Mouse (Mus musculus) kidney, adult 2 months (tissue): ENCODE measurements around the gene Adgra3. TPM values are rescaled to one million over a fixed set of nuclear protein-coding genes. Genes with fewer than 3 reads are reported as not detected.
A peak's percentile ranks its signal among the peaks of the same experiment; 100 is the strongest.

Source experiments
- DNase-seq: peaks from one replicate; pipeline ENCODE4 v3.0.0; 2021
- H3K27ac ChIP-seq: fragments of 200-500 bp; 2 replicates; pipeline ENCODE4 v1.5.1; 2012; ENCODE audit warnings: low read depth, low read length, control low read depth, inconsistent platforms; ENCODE audit not compliant: insufficient read depth
- H3K27me3 ChIP-seq: fragments of 200-500 bp; replicated peaks from 2 replicates; pipeline ENCODE4 v1.6.1; 2012; ENCODE audit warnings: mild to moderate bottlenecking, moderate library complexity, low read length, inconsistent platforms; ENCODE audit not compliant: control insufficient read depth, insufficient read depth
- H3K36me3 ChIP-seq: fragments of 200-500 bp; 2 replicates; pipeline ENCODE4 v1.6.1; 2012; ENCODE audit warnings: mild to moderate bottlenecking, moderate library complexity, low read length, inconsistent platforms; ENCODE audit not compliant: control insufficient read depth, insufficient read depth
- H3K4me1 ChIP-seq: fragments of 200-500 bp; 2 replicates; pipeline ENCODE4 v1.6.1; 2011; ENCODE audit warnings: low read length; ENCODE audit not compliant: control insufficient read depth, insufficient read depth
- H3K4me3 ChIP-seq: fragments of 200-500 bp; 2 replicates; pipeline ENCODE4 v1.5.1; 2011; ENCODE audit warnings: mild to moderate bottlenecking, low read depth, low read length, control low read depth; ENCODE audit not compliant: insufficient read depth
- CTCF ChIP-seq: fragments of 200-500 bp; conservative IDR thresholded peaks from 2 replicates; pipeline ENCODE4 v1.5.1; 2011; ENCODE audit warnings: low read depth, mild to moderate bottlenecking, control low read depth, low read length, moderate library complexity, mixed read lengths; ENCODE audit not compliant: insufficient read depth, insufficient read length
- POLR2A ChIP-seq: fragments of 200-500 bp; IDR thresholded peaks from one replicate; pipeline ENCODE4 v1.6.1; 2011; ENCODE audit warnings: low read depth, low read length, control low read depth
- WGBS: fragments of 180-500 bp; shearing (Covaris S2); methylation state at CpG from one replicate; pipeline ENCODE4 v1.1.7; 2018; 5-methylcytosine and 5-hydroxymethylcytosine counted together
- polyA plus RNA-seq: library from polyadenylated mRNA; depleted of rRNA; stranded (reverse); fragments of >200 nt; gene quantifications from 2 replicates; pipeline ENCODE4 v1.2.3, GENCODE M21; 2012

Gene Adgra3
- polyA plus RNA-seq, 1 experiment, result 57.2 TPM

DNA sequence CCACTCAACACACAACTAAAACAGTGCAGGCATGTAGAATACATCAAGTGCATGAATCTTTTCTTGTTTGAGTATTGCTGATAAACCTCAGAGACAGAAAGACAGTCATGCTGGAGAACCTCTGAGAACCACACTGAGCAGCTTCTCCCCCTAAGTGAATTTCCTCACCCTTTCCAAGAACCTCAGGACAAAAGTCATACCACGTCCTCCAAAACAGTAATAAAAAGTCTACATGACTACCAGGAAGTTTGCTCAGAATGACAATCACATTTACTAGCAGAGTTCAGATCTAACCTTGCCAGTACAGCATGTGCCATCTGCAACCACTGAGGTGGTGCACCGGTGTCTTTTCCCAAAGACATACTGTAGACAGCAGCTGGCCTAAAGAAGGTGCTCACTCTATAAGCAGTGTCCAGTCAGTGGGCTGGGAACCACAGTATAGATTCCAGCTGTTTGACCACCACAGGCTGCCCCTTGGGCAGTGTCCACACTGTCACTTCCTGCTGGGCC, 27.0 kb downstream of the Adgra3 start:
- peak overlapping the region; percentile 66 for H3K27ac ChIP-seq
- 21% methylated on average over 2 of the region's 2 CpGs for WGBS

DNA sequence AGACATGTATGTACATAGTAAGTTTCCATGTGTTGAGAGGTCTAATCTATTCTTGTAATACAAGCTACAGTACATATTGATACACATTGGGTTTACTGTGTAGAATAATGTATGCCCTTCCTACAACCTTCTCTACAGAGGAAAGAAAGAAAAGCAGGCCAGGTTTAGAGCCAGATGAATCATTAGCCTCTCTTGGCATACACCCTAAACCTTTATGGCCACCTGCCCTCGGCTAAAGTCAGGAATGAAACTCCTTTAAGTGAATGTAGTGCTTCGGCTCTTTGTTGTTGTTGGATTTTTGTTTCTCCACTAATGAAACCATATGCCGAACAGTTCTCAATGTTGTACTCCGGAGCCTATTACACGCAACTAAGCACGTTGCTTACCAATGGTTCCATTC, 27.5 kb downstream of the Adgra3 start:
- Histone ChIP-seq H3K27me3 (no peaks in the 10 kb centered on the region), H3K36me3 (no peaks in the 10 kb centered on the region), H3K4me3 (no peak overlapping the region), H3K27ac (peak overlapping the region; percentile 66), H3K4me1 (peaks cover 47% of the 10 kb centered on the region)
- DNase-seq, result peak; percentile 71
- TF ChIP-seq POLR2A (no peak), CTCF (no peak)
- WGBS, result 45% methylated on average over 6 of the region's 6 CpGs

More for the DNA sequence above, 27.0 kb downstream of the Adgra3 start:
- Histone ChIP-seq H3K4me1 (peaks cover 47% of the 10 kb centered on the region), H3K27me3 (no peaks in the 10 kb centered on the region), H3K4me3 (no peak overlapping the region), H3K36me3 (no peaks in the 10 kb centered on the region)
- no peak for DNase-seq
- TF ChIP-seq POLR2A, result no peak
- no peak for TF ChIP-seq CTCF

DNA sequence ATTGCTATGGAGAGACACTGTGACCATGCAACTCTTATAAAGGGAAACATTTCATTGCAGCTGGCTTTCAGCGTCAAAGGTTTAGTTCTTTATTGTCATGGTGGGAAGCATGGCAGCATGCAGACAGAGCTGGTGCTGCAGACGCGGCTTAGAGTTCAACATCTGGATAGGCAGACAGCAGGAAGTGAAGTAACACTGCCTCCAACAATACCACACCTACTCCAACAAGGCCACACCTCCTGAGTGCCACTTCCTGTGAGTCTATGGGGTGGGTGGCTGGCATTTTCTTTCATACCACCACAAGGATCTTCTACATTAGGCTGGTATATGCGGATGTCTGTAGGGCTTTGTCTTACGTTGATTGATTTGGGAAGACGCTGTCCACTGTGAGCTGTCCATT, 29.1 kb downstream of the Adgra3 start:
- no peak overlapping the region for H3K27ac ChIP-seq
- no peak for TF ChIP-seq CTCF
- no peak for TF ChIP-seq POLR2A
- no peaks in the 10 kb centered on the region for H3K27me3 ChIP-seq
- DNase-seq, result no peak
- WGBS, result 89% methylated on average over 6 of the region's 6 CpGs
- H3K4me1 ChIP-seq, result peaks cover 39% of the 10 kb centered on the region
- H3K4me3 ChIP-seq, result no peak overlapping the region
- no peaks in the 10 kb centered on the region for H3K36me3 ChIP-seq

DNA sequence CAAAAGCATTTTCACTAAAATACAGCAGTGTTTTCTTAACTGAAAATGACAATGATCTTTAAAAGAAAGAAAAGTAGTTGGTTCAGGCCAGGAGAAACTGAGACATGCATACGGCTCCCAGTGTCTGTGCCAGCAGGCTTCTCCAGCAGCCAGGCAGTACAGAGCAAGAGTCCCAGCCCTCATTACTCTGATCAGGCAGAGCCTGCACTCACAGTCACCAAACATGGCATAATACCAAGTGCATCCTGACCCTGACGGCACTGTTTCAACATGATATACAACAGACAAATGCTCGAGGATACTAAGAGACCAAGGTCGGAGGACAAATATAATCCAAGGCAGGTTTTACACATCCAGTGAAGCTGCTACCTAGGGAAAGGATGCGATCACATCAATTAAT, 31.2 kb downstream of the Adgra3 start:
- no peak for DNase-seq
- no peak overlapping the region for H3K4me3 ChIP-seq
- H3K4me1 ChIP-seq, result peaks cover 22% of the 10 kb centered on the region
- H3K27ac ChIP-seq, result no peak overlapping the region
- WGBS, result 34% methylated on average over 5 of the region's 5 CpGs
- TF ChIP-seq POLR2A (no peak), CTCF (no peak)
- H3K27me3 ChIP-seq, result no peaks in the 10 kb centered on the region
- H3K36me3 ChIP-seq, result no peaks in the 10 kb centered on the region

DNA sequence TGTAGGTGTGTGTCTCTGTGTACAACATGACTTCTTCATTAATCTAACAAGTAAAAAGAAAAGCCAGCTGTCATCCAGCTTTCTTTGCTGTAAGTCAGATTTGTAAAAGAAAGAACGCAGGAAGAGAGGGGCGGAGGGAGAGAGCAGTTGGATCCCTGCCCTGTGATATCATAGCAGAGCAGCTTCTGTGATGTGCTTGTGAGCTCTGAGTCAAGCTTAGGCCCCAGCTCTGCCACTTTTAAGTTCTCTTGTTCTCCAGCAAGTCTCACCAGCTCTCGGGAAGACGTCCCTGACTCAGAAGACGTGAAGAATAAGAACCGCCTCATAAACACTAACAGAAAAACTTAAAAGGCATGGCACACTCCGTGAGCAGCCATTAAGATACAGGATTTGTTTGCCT, 31.8 kb downstream of the Adgra3 start:
- TF ChIP-seq POLR2A (no peak), CTCF (no peak)
- Histone ChIP-seq H3K27me3 (no peaks in the 10 kb centered on the region), H3K4me1 (peaks cover 17% of the 10 kb centered on the region), H3K4me3 (no peak overlapping the region), H3K36me3 (no peaks in the 10 kb centered on the region), H3K27ac (no peak overlapping the region)
- no peak for DNase-seq
- 43% methylated on average over 7 of the region's 7 CpGs for WGBS

DNA sequence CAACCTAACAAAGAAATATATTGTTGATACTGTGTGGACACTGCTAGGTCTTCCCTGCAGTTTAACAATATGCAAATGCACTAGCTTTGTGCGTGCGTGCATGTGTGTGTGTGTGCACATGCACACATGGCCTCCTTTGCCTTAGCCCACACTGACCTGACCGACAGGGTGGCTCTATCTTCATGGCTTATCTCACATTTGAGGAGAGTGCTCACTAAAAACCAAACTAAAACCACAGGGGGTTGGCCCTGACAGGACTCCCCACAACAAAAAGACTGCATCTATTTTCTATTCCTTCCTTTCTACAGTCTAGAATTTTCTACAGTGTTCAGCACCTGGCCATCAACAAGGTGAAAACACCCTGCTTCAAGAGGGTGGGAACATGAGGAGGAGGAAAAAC, 32.7 kb downstream of the Adgra3 start:
- Histone ChIP-seq H3K27ac (no peak overlapping the region), H3K36me3 (no peaks in the 10 kb centered on the region), H3K4me3 (no peak overlapping the region), H3K4me1 (peaks cover 10% of the 10 kb centered on the region), H3K27me3 (no peaks in the 10 kb centered on the region)
- no peak for TF ChIP-seq POLR2A
- TF ChIP-seq CTCF, result no peak
- no peak for DNase-seq
- 63% methylated on average over 3 of the region's 3 CpGs for WGBS

DNA sequence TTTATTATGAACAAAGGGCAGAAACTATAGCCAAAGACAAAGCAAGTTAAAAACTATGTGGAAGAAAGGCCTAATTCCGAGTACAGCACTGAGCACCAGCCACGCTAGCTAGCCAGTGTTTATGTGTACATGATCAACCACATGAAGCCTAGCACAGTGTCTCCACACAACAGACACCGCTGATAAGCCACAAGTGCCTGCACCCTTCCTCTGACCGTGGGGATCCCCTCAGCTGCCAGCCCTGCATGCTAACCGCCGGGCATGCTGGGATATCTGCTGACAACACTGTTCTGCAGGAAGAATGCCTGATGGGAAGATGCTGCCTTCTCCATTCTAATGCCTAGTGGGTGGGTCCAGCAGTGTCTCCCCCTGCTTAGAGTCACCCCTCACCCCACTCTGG, 34.7 kb downstream of the Adgra3 start:
- no peak for DNase-seq
- 86% methylated on average over 6 of the region's 6 CpGs for WGBS
- Histone ChIP-seq H3K4me1 (peaks cover 7% of the 10 kb centered on the region), H3K4me3 (no peak overlapping the region), H3K27me3 (no peaks in the 10 kb centered on the region), H3K27ac (no peak overlapping the region), H3K36me3 (no peaks in the 10 kb centered on the region)
- no peak for TF ChIP-seq CTCF
- TF ChIP-seq POLR2A, result no peak
